Mouse (Mus musculus) spleen, adult 18-20 months (tissue): ENCODE results near the gene Zfp866.

ENCODE experiments used
- DNase-seq, 2 experiments: peaks; one replicate each; pipeline ENCODE4 v3.0.0; 2022; ENCODE audit warnings: mixed read lengths in 2 of 2

Gene Zfp866

DNA sequence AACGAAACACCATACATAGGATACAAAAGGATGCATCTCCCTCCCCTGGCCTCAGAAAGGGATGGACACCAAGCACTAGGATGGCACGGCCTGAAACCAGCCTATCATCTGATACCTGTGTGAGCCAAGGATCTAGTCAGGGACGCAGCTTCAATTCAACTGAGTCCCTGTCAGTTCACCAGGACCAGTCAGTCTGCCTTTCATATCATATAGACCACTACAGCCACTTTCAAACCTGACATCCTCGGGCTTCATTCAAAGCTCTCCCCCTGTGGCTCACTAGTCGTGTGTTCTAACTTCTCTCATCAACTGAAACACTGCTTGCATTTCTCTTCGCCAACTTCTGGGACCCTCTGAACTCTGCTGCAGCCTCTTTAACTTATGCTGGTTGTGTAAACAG lies 75.6 kb downstream of the Zfp866 start:
- DNase-seq = no peak

DNA sequence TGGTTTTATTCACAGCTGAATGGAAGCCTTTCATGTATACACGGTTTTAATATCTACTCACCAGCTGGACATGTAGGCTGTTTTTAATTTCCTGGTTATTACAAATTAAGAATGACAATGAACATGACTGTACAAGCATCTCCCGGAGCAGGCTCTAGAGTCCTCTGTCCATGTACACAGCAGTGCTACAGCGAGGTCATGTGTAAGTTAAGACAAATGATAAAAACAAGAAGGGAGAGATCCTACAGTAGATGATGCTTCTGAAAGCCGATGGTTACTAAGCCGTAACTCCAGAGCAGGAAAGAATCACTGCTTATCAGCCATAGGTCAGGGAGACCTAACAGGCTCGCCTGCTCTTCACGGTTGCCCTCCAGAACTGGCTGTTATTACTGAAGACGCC lies 77.5 kb downstream of the Zfp866 start:
- no peak for DNase-seq
